Mouse (Mus musculus) heart, embryonic 16.5 days (tissue): Measurements from ENCODE around the gene Rnf225. TPM values are rescaled to one million over a fixed set of nuclear protein-coding genes. Genes with fewer than 3 reads are reported as not detected.

Source experiments
- ATAC-seq: fragments of 200-750 bp; cut with Nextera tagmentation; replicated peaks from 2 replicates; pipeline ENCODE4 v1.8.0; 2017; ENCODE audit warnings: moderate number of reproducible peaks; ENCODE audit not compliant: insufficient read depth, low FRiP score; ENCODE audit errors: extremely low read depth
- H3K27ac ChIP-seq: fragments of 300-500 bp; sonication (generic); 2 replicates; pipeline ENCODE4 v1.5.1; 2014; ENCODE audit warnings: mild to moderate bottlenecking, low read length, control low read depth, moderate library complexity
- H3K27me3 ChIP-seq: fragments of 300-500 bp; sonication (generic); 2 replicates; pipeline ENCODE4 v1.6.1; 2014; ENCODE audit warnings: low read length, mixed read lengths; ENCODE audit not compliant: control insufficient read depth, insufficient read depth
- H3K36me3 ChIP-seq: fragments of 300-500 bp; sonication (generic); 2 replicates; pipeline ENCODE4 v1.6.1; 2014; ENCODE audit not compliant: control insufficient read depth, insufficient read depth
- H3K4me1 ChIP-seq: fragments of 300-500 bp; sonication (generic); 2 replicates; pipeline ENCODE4 v1.6.1; 2014; ENCODE audit warnings: low read length, mixed read lengths; ENCODE audit not compliant: control insufficient read depth, insufficient read depth
- H3K4me2 ChIP-seq: fragments of 300-500 bp; sonication (generic); 2 replicates; pipeline ENCODE4 v1.6.1; 2014; ENCODE audit warnings: low read depth, mild to moderate bottlenecking, control low read depth, low read length
- H3K4me3 ChIP-seq: fragments of 300-500 bp; sonication (generic); 2 replicates; pipeline ENCODE4 v1.5.1; 2014; ENCODE audit warnings: mild to moderate bottlenecking, control low read depth, low read length
- H3K9ac ChIP-seq: fragments of 300-500 bp; sonication (generic); 2 replicates; pipeline ENCODE4 v1.6.1; 2014; ENCODE audit warnings: low read length, control low read depth
- H3K9me3 ChIP-seq: fragments of 300-500 bp; sonication (generic); replicated peaks from 2 replicates; pipeline ENCODE4 v1.6.1; 2016; ENCODE audit warnings: low read length; ENCODE audit not compliant: control insufficient read depth
- WGBS: fragments of 180-500 bp; shearing (Covaris S2); extraction: QIAGEN DNeasy Blood & Tissue Kit; methylation state at CpG from one replicate; pipeline ENCODE4 v1.1.7; 2014; 5-methylcytosine and 5-hydroxymethylcytosine counted together
- polyA plus RNA-seq: library from polyadenylated mRNA; unstranded; fragments of >200 nt; fragmentation: Nextera tagmentation; extraction: Ambion mirVana; gene quantifications from 2 replicates; pipeline ENCODE4 v1.2.1, GENCODE M21; 2015

The Rnf225 gene
- polyA plus RNA-seq, 1 experiment from 2014 or later, result 0.47 TPM

- H3K27me3 ChIP-seq, result no peaks in the 10 kb centered on the region
- H3K27ac ChIP-seq, result peak overlapping the region; percentile 84
- H3K9ac ChIP-seq, result peak overlapping the region; percentile 92
- 2% methylated on average over 29 of the region's 29 CpGs for WGBS
- peaks cover 22% of the 10 kb centered on the region for H3K36me3 ChIP-seq
- no peaks in the 10 kb centered on the region for H3K9me3 ChIP-seq
- peak; percentile 49 for ATAC-seq
- H3K4me2 ChIP-seq, result peak overlapping the region; percentile 91
- H3K4me3 ChIP-seq, result peak overlapping the region; percentile 82
- H3K4me1 ChIP-seq, result peaks cover 16% of the 10 kb centered on the region
These were observed 39.1 kb downstream of the Rnf225 start for GRCm38 (mm10) chr7:12966104-12966845.

GRCm38 (mm10) chr7:12970906-12971305 is 43.7 kb downstream of the Rnf225 start:
- 93% methylated on average over 25 of the region's 25 CpGs for WGBS
- Histone ChIP-seq H3K36me3 (peaks cover 35% of the 10 kb centered on the region), H3K4me1 (peaks cover 10% of the 10 kb centered on the region), H3K9me3 (no peaks in the 10 kb centered on the region), H3K27ac (no peak overlapping the region), H3K4me2 (no peak overlapping the region), H3K9ac (no peak overlapping the region), H3K27me3 (no peaks in the 10 kb centered on the region), H3K4me3 (no peak overlapping the region)
- no peak for ATAC-seq

- H3K4me1 ChIP-seq, result peaks cover 6% of the 10 kb centered on the region
- under 1% methylated on average over 49 of the region's 49 CpGs for WGBS
- H3K27ac ChIP-seq, result peak within 1 kb of the TSS; percentile 96
- no peaks in the 10 kb centered on the region for H3K9me3 ChIP-seq
- H3K36me3 ChIP-seq, result no peaks in the 10 kb centered on the region
- peak within 1 kb of the TSS; percentile 64 for H3K4me3 ChIP-seq
- no peaks in the 10 kb centered on the region for H3K27me3 ChIP-seq
- peak; percentile 98 for ATAC-seq
- H3K4me2 ChIP-seq, result peak within 1 kb of the TSS; percentile 89
- H3K9ac ChIP-seq, result peak within 1 kb of the TSS; percentile 84
These were observed 50.6 kb downstream of the Rnf225 start, which contains the start of gene Zfp446 for GRCm38 (mm10) chr7:12977682-12978389. Gene Zfp446 (plus strand): TSS chr7:12977848.

GRCm38 (mm10) chr7:12978931-12979722 is 51.9 kb downstream of the Rnf225 start:
- Histone ChIP-seq H3K9me3 (no peaks in the 10 kb centered on the region), H3K27ac (peak overlapping the region; percentile 96), H3K4me1 (peaks cover 6% of the 10 kb centered on the region), H3K27me3 (no peaks in the 10 kb centered on the region), H3K4me2 (peak overlapping the region; percentile 89), H3K9ac (peak overlapping the region; percentile 81), H3K4me3 (peak overlapping the region; percentile 64; the same call in 1 of the 2 replicates), H3K36me3 (no peaks in the 10 kb centered on the region)
- WGBS, result 75% methylated on average over 18 of the region's 18 CpGs
- no peak for ATAC-seq

GRCm38 (mm10) chr7:12979776-12980175 is 52.6 kb downstream of the Rnf225 start:
- H3K27ac ChIP-seq, result no peak overlapping the region
- peaks cover 6% of the 10 kb centered on the region for H3K4me1 ChIP-seq
- 60% methylated on average over 6 of the region's 6 CpGs for WGBS
- no peak overlapping the region for H3K4me2 ChIP-seq
- ATAC-seq, result no peak
- H3K9me3 ChIP-seq, result no peaks in the 10 kb centered on the region
- H3K27me3 ChIP-seq, result no peaks in the 10 kb centered on the region
- no peak overlapping the region for H3K9ac ChIP-seq
- H3K36me3 ChIP-seq, result no peaks in the 10 kb centered on the region
- no peak overlapping the region for H3K4me3 ChIP-seq

GRCm38 (mm10) chr7:12980291-12980690 is 53.1 kb downstream of the Rnf225 start:
- no peak overlapping the region for H3K27ac ChIP-seq
- WGBS, result 80% methylated on average over 7 of the region's 7 CpGs
- no peak for ATAC-seq
- no peak overlapping the region for H3K9ac ChIP-seq
- no peak overlapping the region for H3K4me3 ChIP-seq
- H3K36me3 ChIP-seq, result no peaks in the 10 kb centered on the region
- no peaks in the 10 kb centered on the region for H3K27me3 ChIP-seq
- no peaks in the 10 kb centered on the region for H3K9me3 ChIP-seq
- peaks cover 6% of the 10 kb centered on the region for H3K4me1 ChIP-seq
- H3K4me2 ChIP-seq, result no peak overlapping the region

Other genes starting within 250 kb of the Rnf225 start
- not detected in 2 replicates for gene Vmn2r55, start 242.4 kb upstream of the Rnf225 start, polyA plus RNA-seq
- not detected in 2 replicates for gene Vmn2r56, start 192.4 kb upstream of the Rnf225 start, polyA plus RNA-seq
- 4.4 and 5.9 TPM in 2 replicates for gene Zscan18, start 123.8 kb upstream of the Rnf225 start, polyA plus RNA-seq
- gene Zfp329, start 108.6 kb upstream of the Rnf225 start, polyA plus RNA-seq, result 8.9 and 11.2 TPM in 2 replicates
- gene Zfp110, start 92.7 kb upstream of the Rnf225 start, polyA plus RNA-seq, result 23.9 and 26.5 TPM in 2 replicates
- 2.7 and 3.2 TPM in 2 replicates for gene Zfp128, start 46.2 kb upstream of the Rnf225 start, polyA plus RNA-seq
- gene Zscan22, start 29.6 kb upstream of the Rnf225 start, polyA plus RNA-seq, result 9.9 and 10.8 TPM in 2 replicates
- 521 and 529 TPM in 2 replicates for gene Rps5, start 5.1 kb upstream of the Rnf225 start, polyA plus RNA-seq
- 6.5 and 6.7 TPM in 2 replicates for gene Zfp324, start 38.4 kb downstream of the Rnf225 start, polyA plus RNA-seq
- gene Zfp446, start 50.4 kb downstream of the Rnf225 start, polyA plus RNA-seq, result 6.5 and 7.0 TPM in 2 replicates
- gene Slc27a5, start 70.8 kb downstream of the Rnf225 start, polyA plus RNA-seq, result not detected in 2 replicates
- gene Trim28, start 71.7 kb downstream of the Rnf225 start, polyA plus RNA-seq, result 123 and 143 TPM in 2 replicates
- 17.4 and 20.4 TPM in 2 replicates for gene Zbtb45, start 82.6 kb downstream of the Rnf225 start, polyA plus RNA-seq
- gene Chmp2a, start 107.4 kb downstream of the Rnf225 start, polyA plus RNA-seq, result 146 TPM in 2 replicates
- gene Ube2m, start 110.9 kb downstream of the Rnf225 start, polyA plus RNA-seq, result 49.0 and 94.2 TPM in 2 replicates
- gene Mzf1, start 127.3 kb downstream of the Rnf225 start, polyA plus RNA-seq, result 1.7 and 2.1 TPM in 2 replicates
- gene Vmn1r85, start 167.8 kb downstream of the Rnf225 start, polyA plus RNA-seq, result not detected in 2 replicates
- not detected in 2 replicates for gene Vmn1r86, start 192.5 kb downstream of the Rnf225 start, polyA plus RNA-seq
- not detected in 2 replicates for gene Vmn1r87, start 212.7 kb downstream of the Rnf225 start, polyA plus RNA-seq
- 0.01 TPM in 1 of 2 replicates, not detected in the other for gene Vmn1r88, start 232.2 kb downstream of the Rnf225 start, polyA plus RNA-seq